Mouse (Mus musculus) ZHBTc4 (cell line): ENCODE results near the gene AU022252.

Source experiments
- DNase-seq: peaks from one replicate; pipeline ENCODE4 v3.0.0-alpha.2; 2011; ENCODE audit warnings: low read depth, low spot score

AU022252 gene

GRCm38 (mm10) chr4:119188060-119188785 is 44.3 kb downstream of the AU022252 start:
- DNase-seq = no peak

- no peak for DNase-seq
Measured at GRCm38 (mm10) chr4:119185771-119186170, 46.7 kb downstream of the AU022252 start.

- DNase-seq = no peak
Measured at GRCm38 (mm10) chr4:119183525-119183924, 49.0 kb downstream of the AU022252 start.

GRCm38 (mm10) chr4:119181456-119181855 is 51.1 kb downstream of the AU022252 start:
- no peak for DNase-seq

GRCm38 (mm10) chr4:119180133-119180707 is 52.3 kb downstream of the AU022252 start:
- DNase-seq = peak; percentile 30

GRCm38 (mm10) chr4:119178331-119178730 is 54.2 kb downstream of the AU022252 start:
- no peak for DNase-seq

GRCm38 (mm10) chr4:119177702-119178101 is 54.8 kb downstream of the AU022252 start:
- no peak for DNase-seq

- DNase-seq = peak; percentile 97
Measured at GRCm38 (mm10) chr4:119173851-119174453, 58.6 kb downstream of the AU022252 start, which contains the start of gene Zfp691. Gene Zfp691, minus strand, starts transcription at chr4:119174195.

- peak; percentile 25 for DNase-seq
Measured at GRCm38 (mm10) chr4:119172919-119173650, 59.4 kb downstream of the AU022252 start.

- DNase-seq = peak; percentile 89
Measured at GRCm38 (mm10) chr4:119167663-119168062, 64.8 kb downstream of the AU022252 start.

- peak; percentile 34 for DNase-seq
Measured at GRCm38 (mm10) chr4:119167068-119167467, 65.4 kb downstream of the AU022252 start.

- DNase-seq = peak; percentile 28
Measured at GRCm38 (mm10) chr4:119165916-119166315, 66.6 kb downstream of the AU022252 start.

- DNase-seq = no peak
Measured at GRCm38 (mm10) chr4:119162990-119163389, 69.5 kb downstream of the AU022252 start.

- DNase-seq = no peak
Measured at GRCm38 (mm10) chr4:119161358-119161757, 71.2 kb downstream of the AU022252 start.

- no peak for DNase-seq
Measured at GRCm38 (mm10) chr4:119157891-119158290, 74.6 kb downstream of the AU022252 start.

- peak; percentile 79 for DNase-seq
Measured at GRCm38 (mm10) chr4:119157186-119157585, 75.3 kb downstream of the AU022252 start.
